Mouse (Mus musculus): ENCODE measurements at regions not wholly inside any gene's neighbourhood (a gene's known extent, or its start where the extent isn't known, plus 50 kb on each side); places are given as distances from the start of the nearest gene placed in this dataset.

DNA sequence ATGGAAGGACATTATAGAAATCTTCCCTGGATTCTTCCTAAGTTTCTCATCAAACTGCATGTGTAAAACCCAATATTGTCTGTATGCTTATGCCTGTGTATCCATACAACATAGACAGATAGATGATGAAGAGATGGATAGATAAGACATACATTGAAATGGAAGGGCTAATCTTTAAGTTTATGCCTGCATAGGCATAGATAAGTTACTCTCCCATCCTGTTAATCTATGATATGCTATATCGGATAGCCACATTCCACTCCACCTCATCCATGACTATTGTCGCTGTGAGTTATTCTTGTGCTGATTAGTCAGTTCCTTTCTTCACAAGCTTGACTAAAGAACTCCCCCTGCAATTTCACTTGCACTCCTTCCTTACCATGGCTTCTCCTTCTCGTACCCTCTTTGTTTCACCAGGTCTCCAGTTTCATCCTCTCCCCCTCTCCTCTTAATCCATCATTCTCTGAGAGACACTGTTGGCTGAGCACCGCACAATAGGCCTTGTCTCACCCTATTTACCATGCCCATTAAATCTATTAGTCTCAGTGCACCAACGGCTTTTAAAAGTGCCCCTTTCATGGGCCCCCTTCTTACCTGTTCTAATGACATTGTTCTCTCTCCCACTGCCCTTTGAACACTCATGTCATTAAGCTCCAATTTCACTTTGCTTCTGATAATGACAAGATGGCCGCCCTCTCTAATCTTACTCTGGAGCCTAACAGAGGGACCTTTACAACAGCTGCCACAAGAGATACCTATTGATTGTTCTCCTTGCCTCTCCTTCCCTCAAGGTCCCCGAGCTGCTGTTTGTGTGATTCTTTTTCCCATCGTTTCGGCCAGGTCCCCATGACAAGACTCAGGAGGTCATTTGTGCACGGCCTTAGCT is 399.1 kb upstream of the Acvr2a start:
- TF ChIP-seq POLR2A (IDR thresholded peaks at IDR 0.05; ENCODE audit: borderline replicate concordance, insufficient read depth, low read length) (no peak), CTCF (IDR thresholded peaks at IDR 0.05; ENCODE audit: borderline replicate concordance, insufficient read depth, low read depth, low read length) (no peak)
